Mouse (Mus musculus) embryonic fibroblast, embryonic 13.5 days (primary cell): ENCODE results near the gene Clmp.

Experiments used
- CTCF ChIP-seq: IDR thresholded peaks from 2 replicates; pipeline ENCODE4 v1.5.1; 2011; ENCODE audit warnings: mild to moderate bottlenecking, control low read depth, low read length, moderate library complexity, borderline replicate concordance; ENCODE audit not compliant: insufficient read depth
- POLR2A ChIP-seq: IDR thresholded peaks from 2 replicates; pipeline ENCODE4 v1.6.1; 2011; ENCODE audit warnings: low read depth, mild to moderate bottlenecking, control low read depth, low read length, moderate library complexity

DNA sequence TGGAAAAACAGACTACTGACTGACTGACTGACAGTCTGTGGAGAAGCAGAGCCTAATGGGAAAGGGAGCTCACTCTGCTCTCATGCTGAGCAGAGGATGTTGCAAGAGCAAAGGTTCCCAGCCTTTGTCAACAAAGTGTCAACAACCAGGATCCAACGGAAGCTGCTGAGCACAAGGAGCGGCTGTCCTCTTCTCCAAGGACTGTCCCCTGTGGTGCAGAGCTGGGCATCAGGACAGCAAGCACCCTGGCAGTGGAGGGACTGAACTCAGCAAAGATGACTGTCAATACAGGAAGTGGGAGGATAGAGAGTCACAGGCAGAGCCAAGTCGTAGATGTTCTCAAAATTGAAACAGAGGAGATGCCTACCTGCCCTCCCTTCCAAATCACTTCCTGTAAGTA, 58.5 kb downstream of the Clmp start:
- TF ChIP-seq POLR2A (no peak), CTCF (no peak)
